Mouse (Mus musculus) thymus, postnatal 14 days (tissue): ENCODE data around the gene Birc5.

Experiments used
- DNase-seq: peaks from one replicate; pipeline ENCODE4 v3.0.0; 2021

Birc5 gene

DNA sequence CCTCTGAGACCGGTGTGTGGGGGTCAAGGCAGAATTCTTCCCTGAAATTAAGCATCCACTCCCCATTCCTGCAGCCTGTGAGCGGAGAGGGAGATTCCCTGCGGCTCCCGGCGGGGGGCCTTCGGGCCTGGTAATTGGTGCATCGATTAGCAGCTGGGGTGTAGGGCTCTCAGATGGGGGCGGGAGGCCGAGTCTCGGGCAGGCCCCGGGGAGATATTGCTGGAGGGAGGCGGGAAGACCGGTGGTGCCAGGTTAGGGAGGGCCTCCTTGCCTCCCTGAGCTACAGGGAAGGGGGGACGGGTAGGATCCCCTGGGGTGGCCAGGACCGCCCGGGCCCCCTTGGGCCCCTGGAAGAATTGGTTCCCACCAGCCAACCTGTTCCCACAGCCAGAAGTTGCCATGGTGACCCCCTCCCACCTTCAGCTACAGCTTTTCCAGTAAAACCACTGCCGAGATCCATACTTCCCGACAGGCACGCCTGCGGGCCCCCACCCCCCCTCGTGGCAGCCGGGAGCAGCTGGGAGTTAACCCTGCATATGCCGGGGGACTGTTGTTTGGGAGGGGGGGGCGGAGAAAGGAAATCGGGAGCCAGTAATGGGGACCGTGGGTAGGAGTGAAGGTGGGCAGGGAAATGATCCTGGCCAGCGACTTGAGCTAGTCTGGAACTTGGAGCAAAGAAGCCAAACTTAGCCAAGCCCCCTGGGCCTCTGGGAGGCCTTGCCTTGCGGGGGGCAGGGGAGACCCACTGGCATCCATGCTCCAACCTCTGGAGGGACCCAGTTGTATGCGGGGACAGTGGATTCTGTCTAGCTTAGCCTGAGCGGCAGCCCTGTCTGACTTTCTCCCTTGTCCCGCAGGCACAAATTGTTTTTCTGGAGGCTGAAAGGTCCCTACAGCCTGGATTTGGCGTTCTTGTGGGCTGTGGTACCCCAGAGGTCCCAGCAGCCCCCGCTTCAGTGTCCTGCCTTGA, 40.1 kb downstream of the Birc5 start:
- DNase-seq: no peak

- no peak for DNase-seq
Measured at GRCm38 (mm10) chr11:117889887-117890340, 40.9 kb downstream of the Birc5 start.

DNA sequence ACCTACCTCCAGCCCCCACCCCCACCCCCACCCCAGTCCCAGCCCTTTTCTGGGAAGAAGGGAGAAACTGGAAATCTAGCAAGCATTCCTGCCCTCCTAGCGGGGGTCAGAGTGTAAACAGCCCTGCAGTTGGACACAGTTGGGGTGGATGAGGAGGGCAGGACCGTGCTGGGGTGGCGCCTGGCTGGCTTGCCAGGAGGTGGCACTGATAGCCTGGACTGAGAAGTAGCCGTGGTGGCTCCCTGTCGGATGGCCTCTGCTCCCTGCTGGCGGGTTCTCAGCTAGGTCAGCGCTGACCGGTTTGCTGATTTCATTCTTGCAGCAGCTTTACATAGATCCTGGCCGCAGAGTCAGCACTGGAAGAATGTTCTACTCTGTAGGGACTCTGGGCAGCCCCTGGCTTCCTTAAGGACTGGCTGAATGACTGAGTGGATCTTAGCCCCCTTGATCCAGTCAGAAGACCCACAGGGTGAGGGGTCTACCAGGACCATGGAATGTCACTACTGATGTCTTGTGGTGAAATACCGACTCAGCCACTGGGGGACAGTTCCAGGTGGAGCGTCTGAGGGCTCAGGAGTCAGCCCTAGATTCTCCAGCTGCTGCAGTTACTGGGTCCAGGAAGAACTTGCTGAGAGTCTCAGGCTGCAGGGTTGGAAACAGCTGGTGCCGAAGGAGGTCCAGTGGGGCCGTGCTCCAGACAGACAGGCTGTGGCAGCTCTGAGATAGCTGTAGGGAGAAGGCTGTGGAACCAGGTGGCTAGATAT, 41.6 kb downstream of the Birc5 start:
- no peak for DNase-seq

GRCm38 (mm10) chr11:117891581-117892175, 42.6 kb downstream of the Birc5 start:
- peak; percentile 68 for DNase-seq

GRCm38 (mm10) chr11:117892199-117892598, 43.1 kb downstream of the Birc5 start:
- peak; percentile 84 for DNase-seq

DNA sequence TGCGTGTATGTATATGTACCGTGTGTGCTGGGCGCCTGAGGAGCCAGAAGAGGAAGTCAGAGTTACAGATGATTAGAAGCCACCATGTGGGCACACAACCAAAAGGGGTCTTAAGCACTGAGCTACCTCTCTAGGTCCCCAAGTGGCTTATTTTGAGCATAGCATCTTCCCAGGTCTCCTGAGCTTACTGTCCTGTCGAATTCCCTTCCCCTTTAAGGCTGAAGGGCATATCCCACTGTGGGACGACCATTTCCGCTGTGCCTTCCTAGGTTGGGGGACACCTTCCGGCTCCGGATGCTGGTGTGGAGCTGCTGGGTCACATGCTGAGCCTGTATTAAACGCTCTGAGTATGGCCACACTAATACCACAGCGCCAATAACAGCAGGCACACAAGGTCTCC, 45.6 kb downstream of the Birc5 start:
- no peak for DNase-seq

DNA sequence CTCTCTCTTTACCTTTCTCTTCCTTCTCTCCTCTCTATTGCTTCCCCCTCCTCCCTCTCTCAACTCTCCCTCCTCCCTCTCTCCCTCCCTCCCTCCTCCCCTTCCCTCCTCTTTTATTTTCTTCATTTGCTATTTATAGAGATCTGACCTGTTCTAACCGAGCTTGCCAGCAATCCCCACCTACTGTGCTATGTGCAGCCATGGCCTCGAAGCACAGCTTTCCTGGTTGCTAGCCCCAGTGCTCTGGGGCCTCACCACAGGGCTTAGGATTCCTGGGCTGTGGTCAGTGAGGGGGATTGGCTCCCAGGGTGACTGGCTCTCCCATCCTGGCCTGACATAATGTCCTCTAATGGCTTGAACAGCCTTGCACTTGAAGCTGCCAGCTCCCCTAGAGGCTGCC, 47.5 kb downstream of the Birc5 start:
- DNase-seq: no peak

DNA sequence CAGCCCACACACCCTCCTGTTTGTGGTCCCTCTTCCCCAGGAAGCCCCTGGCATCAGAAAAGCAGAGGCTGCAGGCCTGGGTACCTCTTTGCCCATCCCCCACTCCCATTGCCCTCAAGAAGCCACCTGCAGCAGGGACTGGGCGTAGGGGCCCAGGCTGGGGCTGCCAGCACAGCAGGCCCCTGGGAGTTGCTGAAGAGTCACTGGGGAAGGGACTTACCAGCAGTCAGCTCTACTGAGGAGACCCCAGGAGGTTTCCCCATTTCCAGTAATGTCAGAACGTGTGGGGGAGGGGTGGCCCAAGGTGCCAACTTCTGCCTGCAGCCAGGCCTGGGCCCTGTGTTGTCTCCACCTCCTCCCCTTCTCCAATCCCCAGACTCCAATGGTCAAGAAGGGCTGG, 53.2 kb downstream of the Birc5 start:
- DNase-seq: peak; percentile 90

DNA sequence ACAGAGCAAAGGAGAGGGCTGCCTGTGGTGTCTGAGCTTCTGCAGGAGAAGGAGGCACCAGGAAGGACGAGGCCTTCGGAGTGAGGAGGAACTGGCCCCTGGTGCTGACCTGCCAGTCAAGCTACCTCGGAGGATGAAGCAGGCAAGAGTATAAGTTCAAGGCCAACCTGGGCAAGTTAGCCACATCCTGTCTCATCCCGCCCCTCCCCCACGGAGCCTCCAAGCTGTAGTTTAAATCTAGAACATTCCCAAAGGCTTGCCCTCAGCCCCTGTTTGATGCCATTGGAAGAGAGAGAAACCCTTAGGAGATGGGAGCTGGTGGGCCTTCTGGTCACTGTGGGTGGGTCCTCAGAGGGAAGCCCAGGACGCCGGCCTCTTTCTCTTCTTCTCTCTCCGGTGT, 55.4 kb downstream of the Birc5 start:
- peak; percentile 64 for DNase-seq
